Mouse (Mus musculus): Measurements from ENCODE around the gene Cmss1. TPM values are rescaled to one million over a fixed set of nuclear protein-coding genes. Genes with fewer than 3 reads are reported as not detected.
A peak's percentile ranks its signal among the peaks of the same experiment; 100 is the strongest.

Gene Cmss1
- polyA plus RNA-seq, 1 experiment from 2014 or later, result 26.5 TPM

DNA sequence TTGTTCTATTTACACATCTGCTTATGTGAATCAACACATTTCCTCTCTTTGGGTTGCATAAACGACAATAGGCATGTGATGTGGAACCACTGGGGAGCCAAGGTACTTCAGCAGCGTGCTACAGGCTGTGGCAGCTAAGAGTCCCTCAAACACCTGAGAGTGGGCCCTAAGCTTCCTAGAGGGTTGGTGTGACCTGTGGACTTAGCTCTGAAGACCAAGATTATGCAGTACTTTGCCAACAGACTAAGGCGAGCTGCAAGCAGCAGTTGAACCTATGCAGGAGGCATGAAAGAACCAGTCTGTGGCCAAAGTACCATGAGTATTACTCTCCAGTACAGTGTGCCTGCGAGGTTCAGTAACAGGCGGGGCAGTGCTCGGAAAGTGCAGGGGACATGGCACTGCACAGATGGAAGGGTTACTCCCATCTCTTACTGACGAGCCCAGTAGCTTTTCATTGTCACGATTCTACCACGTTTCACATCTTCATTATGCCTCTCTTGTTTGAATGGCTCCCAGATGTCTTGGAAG, 141.2 kb downstream of the Cmss1 start:
- Histone ChIP-seq H3K9me3 (ENCODE audit: control insufficient read depth, low read length) (no peaks in the 10 kb centered on the region), H3K4me1 (replicated peaks; ENCODE audit: control insufficient read depth, insufficient read depth) (no peaks in the 10 kb centered on the region), H3K27ac (replicated peaks) (no peak overlapping the region), H3K4me2 (replicated peaks; ENCODE audit: low read depth) (no peak overlapping the region), H3K4me3 (ENCODE audit: low read depth, low read length) (no peak overlapping the region), H3K36me3 (ENCODE audit: control insufficient read depth, insufficient read depth, low read length) (no peaks in the 10 kb centered on the region), H3K9ac (ENCODE audit: low read length) (no peak overlapping the region), H3K27me3 (ENCODE audit: control insufficient read depth, insufficient read depth, low read length) (no peaks in the 10 kb centered on the region)
- no peak for DNase-seq (ENCODE audit: low spot score)
- TF ChIP-seq CTCF (IDR thresholded peaks at IDR 0.05; ENCODE audit: low read depth) (no peak), EP300 (optimal IDR thresholded peaks at IDR 0.05) (no peak)
- WGBS, result 83% methylated on average over 9 of the region's 9 CpGs
- no peak for ATAC-seq (ENCODE audit: low FRiP score, low TSS enrichment)

DNA sequence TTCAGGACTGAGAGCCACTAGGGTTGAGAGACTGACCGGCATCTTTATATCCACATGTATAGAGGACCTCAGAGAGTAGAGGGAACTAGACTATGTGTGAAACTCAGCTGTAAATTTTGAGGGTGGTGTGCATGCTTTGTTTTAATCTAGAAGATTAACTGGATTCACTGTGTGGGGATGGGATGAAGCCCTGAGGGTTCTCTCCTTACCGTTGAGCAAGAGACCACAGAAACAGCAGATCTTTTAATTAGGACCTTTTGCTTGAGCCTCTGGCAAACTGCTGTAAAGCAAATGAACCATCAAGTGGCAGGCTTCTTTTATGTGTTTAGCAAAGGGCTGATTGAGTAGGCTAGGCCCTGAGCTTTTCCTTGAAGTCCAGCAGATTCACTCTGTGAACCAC, 150.7 kb downstream of the Cmss1 start:
- DNase-seq (ENCODE audit: low spot score) (no peak), ATAC-seq (ENCODE audit: low FRiP score, low TSS enrichment) (no peak)
- Histone ChIP-seq H3K9ac (ENCODE audit: low read length) (no peak overlapping the region), H3K4me1 (replicated peaks; ENCODE audit: control insufficient read depth, insufficient read depth) (peaks cover 5% of the 10 kb centered on the region; the same call in 1 of the 2 replicates), H3K27me3 (ENCODE audit: control insufficient read depth, insufficient read depth, low read length) (no peaks in the 10 kb centered on the region), H3K36me3 (ENCODE audit: control insufficient read depth, insufficient read depth, low read length) (no peaks in the 10 kb centered on the region), H3K27ac (replicated peaks) (no peak overlapping the region), H3K4me2 (replicated peaks; ENCODE audit: low read depth) (no peak overlapping the region), H3K9me3 (ENCODE audit: control insufficient read depth, low read length) (no peaks in the 10 kb centered on the region), H3K4me3 (ENCODE audit: low read depth, low read length) (no peak overlapping the region)
- no peak for TF ChIP-seq CTCF (IDR thresholded peaks at IDR 0.05; ENCODE audit: low read depth)
- TF ChIP-seq EP300 (optimal IDR thresholded peaks at IDR 0.05), result no peak
- WGBS, result 67% methylated on average over 2 of the region's 2 CpGs

DNA sequence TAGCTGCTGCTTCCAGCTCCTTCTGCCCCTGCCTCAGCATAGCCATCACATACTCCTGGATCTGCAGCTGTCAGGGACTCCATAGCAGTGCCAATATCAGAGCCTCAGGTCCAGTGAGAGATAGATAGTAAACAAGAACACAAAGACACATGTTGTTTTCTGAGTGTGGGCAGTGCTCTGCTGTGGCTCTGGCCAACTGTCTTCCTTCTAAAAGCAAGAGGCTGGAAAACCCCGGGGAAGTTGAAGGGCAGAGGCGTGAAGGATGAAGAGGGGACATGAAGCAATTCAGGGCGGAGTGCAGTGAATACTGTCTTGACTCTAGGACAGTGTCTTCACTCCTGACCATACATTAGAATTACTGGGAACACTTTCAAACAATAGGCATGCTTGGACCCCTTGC, 151.1 kb downstream of the Cmss1 start:
- ATAC-seq (ENCODE audit: low FRiP score, low TSS enrichment), result no peak
- 78% methylated on average over 3 of the region's 3 CpGs for WGBS
- peaks cover 5% of the 10 kb centered on the region; the same call in 1 of the 2 replicates for H3K4me1 ChIP-seq (replicated peaks; ENCODE audit: control insufficient read depth, insufficient read depth)
- no peak for DNase-seq (ENCODE audit: low spot score)
- H3K9me3 ChIP-seq (ENCODE audit: control insufficient read depth, low read length), result no peaks in the 10 kb centered on the region
- no peaks in the 10 kb centered on the region for H3K36me3 ChIP-seq (ENCODE audit: control insufficient read depth, insufficient read depth, low read length)
- H3K27ac ChIP-seq (replicated peaks), result no peak overlapping the region
- TF ChIP-seq CTCF (IDR thresholded peaks at IDR 0.05; ENCODE audit: low read depth), result no peak
- TF ChIP-seq EP300 (optimal IDR thresholded peaks at IDR 0.05), result no peak
- no peaks in the 10 kb centered on the region for H3K27me3 ChIP-seq (ENCODE audit: control insufficient read depth, insufficient read depth, low read length)
- no peak overlapping the region for H3K4me3 ChIP-seq (ENCODE audit: low read depth, low read length)
- H3K4me2 ChIP-seq (replicated peaks; ENCODE audit: low read depth), result no peak overlapping the region
- no peak overlapping the region for H3K9ac ChIP-seq (ENCODE audit: low read length)

DNA sequence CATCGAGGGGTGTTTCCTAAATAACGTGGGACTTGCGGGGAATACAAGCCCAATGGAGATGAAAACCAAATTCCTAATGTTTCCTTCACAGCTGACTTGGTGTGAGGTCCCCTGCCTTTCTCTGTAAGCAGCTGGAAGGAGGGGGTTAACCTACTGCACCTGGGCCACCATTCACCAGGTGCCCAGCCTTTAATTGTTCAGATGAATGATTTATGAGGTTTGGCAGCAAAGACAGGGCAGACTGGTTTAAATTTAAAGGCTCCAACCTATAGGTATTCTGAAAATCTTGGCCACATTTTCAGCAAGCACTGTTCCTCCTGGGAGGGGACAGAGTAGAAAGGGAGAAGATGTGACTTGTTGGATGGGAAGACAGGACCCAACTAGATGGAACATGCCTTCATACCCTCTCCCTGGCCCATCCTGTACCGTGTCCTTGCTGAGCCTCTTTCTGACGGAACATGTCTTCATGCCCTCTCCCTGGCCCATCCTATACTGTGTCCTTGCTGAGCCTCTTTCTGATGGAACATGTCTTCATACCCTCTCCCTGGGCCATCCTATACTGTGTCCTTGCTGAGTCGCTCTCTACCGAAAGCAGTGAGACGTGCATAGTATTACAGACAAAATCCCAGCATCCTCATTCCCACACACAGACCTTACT, 152.4 kb downstream of the Cmss1 start:
- WGBS, result 67% methylated on average over 8 of the region's 8 CpGs
- Histone ChIP-seq H3K27ac (replicated peaks) (no peak overlapping the region), H3K9ac (ENCODE audit: low read length) (no peak overlapping the region), H3K27me3 (ENCODE audit: control insufficient read depth, insufficient read depth, low read length) (no peaks in the 10 kb centered on the region), H3K9me3 (ENCODE audit: control insufficient read depth, low read length) (no peaks in the 10 kb centered on the region), H3K36me3 (ENCODE audit: control insufficient read depth, insufficient read depth, low read length) (no peaks in the 10 kb centered on the region), H3K4me3 (ENCODE audit: low read depth, low read length) (no peak overlapping the region), H3K4me2 (replicated peaks; ENCODE audit: low read depth) (no peak overlapping the region), H3K4me1 (replicated peaks; ENCODE audit: control insufficient read depth, insufficient read depth) (peaks cover 5% of the 10 kb centered on the region; the same call in 1 of the 2 replicates)
- DNase-seq (ENCODE audit: low spot score) (no peak), ATAC-seq (ENCODE audit: low FRiP score, low TSS enrichment) (no peak)
- no peak for TF ChIP-seq EP300 (optimal IDR thresholded peaks at IDR 0.05)
- TF ChIP-seq CTCF (IDR thresholded peaks at IDR 0.05; ENCODE audit: low read depth), result no peak

DNA sequence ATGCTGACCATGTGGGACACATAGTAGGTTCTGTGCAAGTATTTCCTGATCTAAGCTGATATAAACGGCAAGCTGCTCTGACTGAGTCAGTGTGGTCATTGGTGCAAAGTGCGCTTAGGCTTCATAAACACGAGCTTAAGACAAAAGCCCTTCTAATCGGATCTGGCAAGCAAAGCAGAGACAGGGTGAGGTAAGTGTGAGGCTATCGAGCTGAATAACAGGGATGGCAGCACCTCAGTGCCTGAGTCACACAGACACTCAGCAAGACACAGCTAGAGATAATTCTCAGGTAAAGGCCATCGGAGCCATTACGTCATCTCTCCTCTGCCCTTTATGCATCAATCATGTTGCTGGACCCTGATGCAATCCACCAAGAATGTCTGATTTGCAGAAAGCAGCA, 153.7 kb downstream of the Cmss1 start:
- H3K9ac ChIP-seq (ENCODE audit: low read length), result no peak overlapping the region
- WGBS, result 16% methylated on average over 7 of the region's 7 CpGs
- H3K9me3 ChIP-seq (ENCODE audit: control insufficient read depth, low read length), result no peaks in the 10 kb centered on the region
- peak; percentile 42 for DNase-seq (ENCODE audit: low spot score)
- H3K27me3 ChIP-seq (ENCODE audit: control insufficient read depth, insufficient read depth, low read length), result no peaks in the 10 kb centered on the region
- no peak overlapping the region for H3K4me3 ChIP-seq (ENCODE audit: low read depth, low read length)
- no peaks in the 10 kb centered on the region for H3K36me3 ChIP-seq (ENCODE audit: control insufficient read depth, insufficient read depth, low read length)
- H3K4me2 ChIP-seq (replicated peaks; ENCODE audit: low read depth), result no peak overlapping the region
- peaks cover 5% of the 10 kb centered on the region; the same call in 1 of the 2 replicates for H3K4me1 ChIP-seq (replicated peaks; ENCODE audit: control insufficient read depth, insufficient read depth)
- peak overlapping the region; percentile 45; the same call in 1 of the 2 replicates for H3K27ac ChIP-seq (replicated peaks)
- peak; percentile 94 for ATAC-seq (ENCODE audit: low FRiP score, low TSS enrichment)
- no peak for TF ChIP-seq EP300 (optimal IDR thresholded peaks at IDR 0.05)
- TF ChIP-seq CTCF (IDR thresholded peaks at IDR 0.05; ENCODE audit: low read depth), result no peak

Measured in stomach, postnatal 0 days (tissue).